In the genomic region with DNA sequence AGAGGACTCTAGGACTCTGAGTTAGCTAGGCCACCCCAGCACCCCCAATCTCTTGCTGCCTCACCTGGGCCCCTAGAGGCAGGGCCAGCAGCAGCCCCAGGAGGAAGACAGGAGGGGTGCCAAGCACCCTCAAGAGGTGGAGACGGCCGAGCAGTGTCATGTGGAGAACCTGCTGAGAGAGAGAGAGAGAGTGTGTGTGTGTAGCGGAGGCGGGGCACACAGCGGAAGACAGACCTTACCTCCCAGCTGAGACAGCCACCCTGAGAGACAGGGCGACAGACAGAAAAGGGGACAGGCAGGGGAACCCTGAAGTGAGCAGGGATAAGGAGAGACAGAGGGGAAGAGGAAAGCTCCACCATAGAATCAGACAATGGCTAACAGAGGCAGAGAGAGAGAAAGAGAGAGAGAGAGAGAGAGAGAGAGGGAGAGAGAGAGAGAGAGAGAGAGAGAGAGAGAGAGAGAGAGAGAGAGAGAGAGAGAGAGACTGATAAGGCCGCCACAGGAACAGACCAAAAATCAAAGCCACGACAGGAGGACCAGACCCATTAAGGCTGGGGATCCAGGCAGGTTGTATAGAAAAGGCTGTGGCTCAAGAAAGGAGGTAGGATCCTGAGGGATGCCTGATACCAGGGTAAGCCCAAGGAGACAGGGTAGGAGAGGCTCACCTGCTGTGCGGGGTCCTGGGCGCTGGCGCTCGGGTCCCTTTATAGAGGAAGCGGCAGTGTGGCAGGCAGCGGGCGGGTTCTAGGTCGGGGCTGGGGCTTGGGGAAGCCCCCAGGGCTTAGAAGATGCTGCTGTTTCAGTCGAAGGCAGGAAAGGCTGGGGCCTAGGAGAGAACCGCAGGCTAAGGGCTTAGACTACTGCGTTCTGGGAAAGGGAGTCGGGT, we compare ENCODE assay signal across 1 mouse cellular context.
TF ChIP-seq lines count a peak whose summit lies in the region.

TSS of gene Lta (minus strand) at position 858 of the 886 bp plus-strand sequence.

TF ChIP-seq in CH12.LX, 34 proteins besides CTCF, POLR2A, EP300 and RAD21:
- 0 out of 2 replicates have a peak, but pooled peaks have one; percentile 25 for TF ChIP-seq MEF2A (IDR thresholded peaks at IDR 0.05; ENCODE audit: borderline replicate concordance, low read depth, low read length)
- TF ChIP-seq CHD2 (IDR thresholded peaks at IDR 0.05; ENCODE audit: low read length) = peak; percentile 34; the same call in 1 of the 2 replicates
- no peak for TF ChIP-seq MAZ (IDR thresholded peaks at IDR 0.05; ENCODE audit: low read depth, low read length)
- TF ChIP-seq ETS1 (conservative IDR thresholded peaks at IDR 0.05; ENCODE audit: low read depth, low read length) = peak; percentile 38; the same call in 1 of the 2 replicates
- peak; percentile 18; the same call in 1 of the 2 replicates for TF ChIP-seq ZMIZ1 (IDR thresholded peaks at IDR 0.05; ENCODE audit: low read depth, low read length)
- no peak for TF ChIP-seq GABPA (IDR thresholded peaks at IDR 0.05; ENCODE audit: insufficient replicate concordance, low read depth, low read length)
- TF ChIP-seq USF1 (IDR thresholded peaks at IDR 0.05; ENCODE audit: low read depth, low read length) = no peak
- TF ChIP-seq JUN (IDR thresholded peaks at IDR 0.05; ENCODE audit: insufficient read depth, low read depth, low read length) = no peak
- TF ChIP-seq SIN3A (IDR thresholded peaks at IDR 0.05; ENCODE audit: low read length) = peak; percentile 29; the same call in 1 of the 2 replicates
- TF ChIP-seq NRF1 (IDR thresholded peaks at IDR 0.05; ENCODE audit: low read depth, low read length) = no peak
- no peak for TF ChIP-seq SMC3 (IDR thresholded peaks at IDR 0.05; ENCODE audit: low read depth, low read length)
- 0 out of 2 replicates have a peak, but pooled peaks have one; percentile 17 for TF ChIP-seq MAX (IDR thresholded peaks at IDR 0.05; ENCODE audit: low read length)
- peak; percentile 58; the same call in 1 of the 2 replicates for TF ChIP-seq ELF1 (IDR thresholded peaks at IDR 0.05; ENCODE audit: low read depth, low read length)
- TF ChIP-seq CHD1 (IDR thresholded peaks at IDR 0.05; ENCODE audit: low read depth, low read length) = no peak
